In the genomic region with DNA sequence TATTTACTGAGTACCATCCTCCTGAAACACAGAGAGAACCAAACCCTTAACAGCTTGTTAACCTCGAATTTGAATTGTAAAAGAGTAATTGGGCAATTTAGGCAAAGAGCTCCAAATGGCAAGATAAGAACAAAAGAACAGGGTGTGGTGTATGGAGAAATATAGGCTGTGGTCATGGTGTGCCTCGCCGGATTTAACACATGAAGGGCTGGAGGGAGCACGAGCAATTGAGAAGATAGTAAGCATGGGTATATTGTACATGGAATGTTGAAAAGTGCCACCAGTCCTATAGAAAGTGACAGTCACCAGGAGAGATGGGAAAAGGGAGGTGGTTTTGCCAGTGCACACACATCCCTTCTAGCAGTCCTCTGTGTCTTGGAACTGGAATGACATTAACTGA, we compare ENCODE assay signal across 20 mouse cellular contexts.
DNase-seq lines count a peak whose midpoint lies in the region; ATAC-seq and TF ChIP-seq lines count a peak whose summit lies in the region.
"Had no signal": no experiment of that assay in that cellular context is flagged by ENCODE, and none has a peak within 500 bp of the region (broad histone marks: within the 10 kb centered on the region; RNA-seq: fewer than 3 reads in every experiment).

No protein-coding gene starts in this region.

- peaks cover 9% of the 10 kb centered on the region for H3K4me1 ChIP-seq in forebrain, embryonic 12.5 days
- H3K4me1 ChIP-seq in forebrain, postnatal 0 days (ENCODE audit: insufficient read depth): no peaks in the 10 kb centered on the region
- peaks cover 6% of the 10 kb centered on the region; the same call in 1 of the 2 replicates for H3K4me1 ChIP-seq in forebrain, embryonic 16.5 days (replicated peaks; ENCODE audit: control insufficient read depth, insufficient read depth, low read length)

- no peak for DNase-seq in forebrain, postnatal 0 days
- peak; percentile 57 for DNase-seq in ES-CJ7 (ENCODE audit: low read depth, low spot score)
- DNase-seq in brain, embryonic 14.5 days (ENCODE audit: low read depth): peak; percentile 48
- DNase-seq in yolk sac, embryonic 10.5 days (ENCODE audit: low spot score): no peak
- DNase-seq in cerebellum, adult 8-10 months: no peak
- no peak for DNase-seq in cerebellum, adult 11-12 months
- DNase-seq: adrenal gland, postnatal 14 days; cerebellum, adult 2 months; cerebellum, postnatal 14 days; embryo, embryonic 11 days; gastrocnemius, postnatal 10 days; heart, postnatal 10 days; kidney, adult 11 months; kidney, adult 9 months had no signal

- 19% methylated on average over 4 of the region's 4 CpGs for WGBS in forebrain, embryonic 12.5 days
- 14% methylated on average over 4 of the region's 4 CpGs for WGBS in forebrain, postnatal 0 days
- 10% methylated on average over 4 of the region's 4 CpGs for WGBS in forebrain, embryonic 16.5 days

- no peak overlapping the region for H3K27ac ChIP-seq in forebrain, embryonic 12.5 days
- H3K27ac ChIP-seq in forebrain, postnatal 0 days (ENCODE audit: low read depth, low read length): no peak overlapping the region
- no peak overlapping the region for H3K27ac ChIP-seq in forebrain, embryonic 16.5 days (ENCODE audit: low read length)
- H3K27ac ChIP-seq: embryonic facial prominence, embryonic 15.5 days; hindbrain, embryonic 13.5 days; hindbrain, postnatal 0 days had no signal

- no peak overlapping the region for H3K4me2 ChIP-seq in forebrain, embryonic 12.5 days
- no peak overlapping the region for H3K4me2 ChIP-seq in forebrain, postnatal 0 days (ENCODE audit: low read depth)
- no peak overlapping the region for H3K4me2 ChIP-seq in forebrain, embryonic 16.5 days (ENCODE audit: low read length)
- H3K4me2 ChIP-seq: embryonic facial prominence, embryonic 15.5 days; hindbrain, embryonic 13.5 days had no signal

- H3K4me3 ChIP-seq in forebrain, embryonic 12.5 days (replicated peaks): no peak overlapping the region
- no peak overlapping the region for H3K4me3 ChIP-seq in forebrain, postnatal 0 days (ENCODE audit: low read depth, low read length)
- H3K4me3 ChIP-seq in forebrain, embryonic 16.5 days (replicated peaks; ENCODE audit: low read length): no peak overlapping the region
- H3K4me3 ChIP-seq: embryonic facial prominence, embryonic 15.5 days; hindbrain, embryonic 13.5 days had no signal

- H3K9me3 ChIP-seq in forebrain, embryonic 12.5 days: no peaks in the 10 kb centered on the region
- no peaks in the 10 kb centered on the region for H3K9me3 ChIP-seq in forebrain, postnatal 0 days (ENCODE audit: low read length)
- no peaks in the 10 kb centered on the region for H3K9me3 ChIP-seq in forebrain, embryonic 16.5 days (ENCODE audit: control insufficient read depth, low read length)
- H3K9me3 ChIP-seq: embryonic facial prominence, embryonic 15.5 days; hindbrain, embryonic 13.5 days had no signal

- 0 out of 2 replicates have a peak, but pooled peaks cover 5% of the 10 kb centered on the region for H3K27me3 ChIP-seq in forebrain, embryonic 12.5 days
- no peaks in the 10 kb centered on the region for H3K27me3 ChIP-seq in forebrain, postnatal 0 days (ENCODE audit: insufficient read depth, low read length)
- no peaks in the 10 kb centered on the region for H3K27me3 ChIP-seq in forebrain, embryonic 16.5 days (replicated peaks; ENCODE audit: control insufficient read depth, insufficient read depth, low read length)
- H3K27me3 ChIP-seq: embryonic facial prominence, embryonic 15.5 days; hindbrain, embryonic 13.5 days; Patski had no signal

- TF ChIP-seq CTCF in forebrain, postnatal 0 days (IDR thresholded peaks at IDR 0.05; ENCODE audit: low read depth): no peak
- no peak for TF ChIP-seq CTCF in brain, embryonic 14.5 days (IDR thresholded peaks at IDR 0.05; ENCODE audit: borderline replicate concordance, extremely low read depth, insufficient read depth, insufficient read length)

- peak; percentile 59 for ATAC-seq in forebrain, embryonic 12.5 days (ENCODE audit: low FRiP score)
- ATAC-seq in forebrain, postnatal 0 days: no peak
- peak; percentile 63 for ATAC-seq in forebrain, embryonic 16.5 days
- ATAC-seq: hindbrain, postnatal 0 days; Patski had no signal

- no peak overlapping the region for H3K9ac ChIP-seq in forebrain, embryonic 12.5 days
- no peak overlapping the region for H3K9ac ChIP-seq in forebrain, postnatal 0 days
- H3K9ac ChIP-seq in forebrain, embryonic 16.5 days (replicated peaks; ENCODE audit: low read depth, low read length): no peak overlapping the region
- H3K9ac ChIP-seq: embryonic facial prominence, embryonic 15.5 days; hindbrain, embryonic 13.5 days had no signal

- TF ChIP-seq POLR2A in brain, embryonic 14.5 days (IDR thresholded peaks at IDR 0.05; ENCODE audit: borderline replicate concordance, extremely low read depth, insufficient read depth, insufficient read length, poor library complexity, severe bottlenecking): no peak

- H3K36me3 ChIP-seq in forebrain, embryonic 12.5 days (replicated peaks): no peaks in the 10 kb centered on the region
- no peaks in the 10 kb centered on the region for H3K36me3 ChIP-seq in forebrain, postnatal 0 days (ENCODE audit: insufficient read depth)
- no peaks in the 10 kb centered on the region for H3K36me3 ChIP-seq in forebrain, embryonic 16.5 days (ENCODE audit: control insufficient read depth, insufficient read depth)
- H3K36me3 ChIP-seq: embryonic facial prominence, embryonic 15.5 days; hindbrain, embryonic 13.5 days had no signal

Comparison
In these comparisons a context has a peak if more than half of its experiments do, and no peak if none do; other contexts are left out.
1. DNase-seq: peak in ES-CJ7 (single experiment) and brain, embryonic 14.5 days (single experiment); none in forebrain, postnatal 0 days (single experiment), yolk sac, embryonic 10.5 days (single experiment), cerebellum, adult 8-10 months (single experiment) and cerebellum, adult 11-12 months (single experiment).